Mouse (Mus musculus) intestine, embryonic 14.5 days (tissue): ENCODE data around the gene Palm. TPM values are rescaled to one million over a fixed set of nuclear protein-coding genes. Genes with fewer than 3 reads are reported as not detected.

Source experiments
- ATAC-seq: fragments of 200-750 bp; cut with Nextera tagmentation; replicated peaks from 2 replicates; pipeline ENCODE4 v1.8.0; 2017; ENCODE audit warnings: low read depth, moderate number of reproducible peaks, moderate TSS enrichment, moderate library complexity; ENCODE audit not compliant: low FRiP score, low TSS enrichment
- DNase-seq: peaks from one replicate; pipeline ENCODE4 v3.0.0-alpha.2; 2018; ENCODE audit warnings: low spot score
- H3K27ac ChIP-seq: fragments of 300-500 bp; sonication (generic); 2 replicates; pipeline ENCODE4 v1.5.1; 2014; ENCODE audit warnings: low read depth, mild to moderate bottlenecking, control low read depth
- H3K27me3 ChIP-seq: fragments of 300-500 bp; sonication (generic); replicated peaks from 2 replicates; pipeline ENCODE4 v1.6.1; 2014; ENCODE audit warnings: low read length, control low read depth; ENCODE audit not compliant: control insufficient read depth, insufficient read depth
- H3K36me3 ChIP-seq: fragments of 300-500 bp; sonication (generic); 2 replicates; pipeline ENCODE4 v1.6.1; 2014; ENCODE audit warnings: low read length, control low read depth; ENCODE audit not compliant: control insufficient read depth, insufficient read depth
- H3K4me1 ChIP-seq: fragments of 300-500 bp; sonication (generic); replicated peaks from 2 replicates; pipeline ENCODE4 v1.6.1; 2014; ENCODE audit warnings: low read length, control low read depth, mixed read lengths; ENCODE audit not compliant: control insufficient read depth, insufficient read depth
- H3K4me2 ChIP-seq: fragments of 300-500 bp; sonication (generic); 2 replicates; pipeline ENCODE4 v1.6.1; 2014; ENCODE audit warnings: low read length
- H3K4me3 ChIP-seq: fragments of 300-500 bp; sonication (generic); 2 replicates; pipeline ENCODE4 v1.5.1; 2014; ENCODE audit warnings: low read depth, low read length, control low read depth, mixed read lengths
- H3K9ac ChIP-seq: fragments of 300-500 bp; sonication (generic); 2 replicates; pipeline ENCODE4 v1.6.1; 2014; ENCODE audit warnings: mild to moderate bottlenecking, low read length
- H3K9me3 ChIP-seq: fragments of 300-500 bp; sonication (generic); 2 replicates; pipeline ENCODE4 v1.6.1; 2016; ENCODE audit warnings: low read length, control low read depth; ENCODE audit not compliant: control insufficient read depth
- WGBS: fragments of 180-500 bp; shearing (Covaris S2); extraction: QIAGEN DNeasy Blood & Tissue Kit; methylation state at CpG from one replicate; pipeline ENCODE4 v1.1.7; 2014; 5-methylcytosine and 5-hydroxymethylcytosine counted together
- polyA plus RNA-seq: library from polyadenylated mRNA; unstranded; fragments of >200 nt; fragmentation: Nextera tagmentation; extraction: Ambion mirVana; gene quantifications from 2 replicates; pipeline ENCODE4 v1.2.1, GENCODE M21; 2014

Gene Palm
- polyA plus RNA-seq, 1 experiment from 2014 or later: 66.2 TPM

GRCm38 (mm10) chr10:79766508-79767325 is 26.7 kb upstream of the Palm start, which contains the start of gene Rnf126:
Rnf126 (minus strand) TSS chr10:79766952.
- Histone ChIP-seq H3K36me3 (peaks cover 9% of the 10 kb centered on the region), H3K4me3 (peak within 1 kb of the TSS; percentile 68), H3K9ac (peak within 1 kb of the TSS; percentile 87), H3K4me2 (peak within 1 kb of the TSS; percentile 93), H3K27ac (peak within 1 kb of the TSS; percentile 87), H3K4me1 (peaks cover 23% of the 10 kb centered on the region), H3K9me3 (no peaks in the 10 kb centered on the region), H3K27me3 (no peaks in the 10 kb centered on the region)
- WGBS: under 1% methylated on average over 89 of the region's 101 CpGs
- DNase-seq: peak; percentile 100
- ATAC-seq: peak; percentile 93

GRCm38 (mm10) chr10:79767372-79768244 is 25.8 kb upstream of the Palm start:
- DNase-seq (peak; percentile 94), ATAC-seq (peak; percentile 86)
- 10% methylated on average over 39 of the region's 40 CpGs for WGBS
- peak overlapping the region; percentile 25 for H3K9ac ChIP-seq
- H3K27ac ChIP-seq: peak overlapping the region; percentile 87
- peak overlapping the region; percentile 68 for H3K4me3 ChIP-seq
- H3K36me3 ChIP-seq: no peaks in the 10 kb centered on the region; the same call in 1 of the 2 replicates
- no peaks in the 10 kb centered on the region for H3K9me3 ChIP-seq
- H3K4me2 ChIP-seq: peak overlapping the region; percentile 93
- peaks cover 23% of the 10 kb centered on the region for H3K4me1 ChIP-seq
- H3K27me3 ChIP-seq: no peaks in the 10 kb centered on the region

GRCm38 (mm10) chr10:79768400-79768799 is 25.0 kb upstream of the Palm start:
- 1% methylated on average over 5 of the region's 5 CpGs for WGBS
- peak overlapping the region; percentile 93; the same call in 1 of the 2 replicates for H3K4me2 ChIP-seq
- H3K36me3 ChIP-seq: no peaks in the 10 kb centered on the region
- ATAC-seq (no peak), DNase-seq (peak; percentile 96)
- 0 out of 2 replicates have a peak overlapping the region, but pooled peaks have one; percentile 6 for H3K27ac ChIP-seq
- no peak overlapping the region for H3K9ac ChIP-seq
- H3K9me3 ChIP-seq: no peaks in the 10 kb centered on the region
- H3K27me3 ChIP-seq: no peaks in the 10 kb centered on the region
- H3K4me1 ChIP-seq: peaks cover 23% of the 10 kb centered on the region
- H3K4me3 ChIP-seq: no peak overlapping the region

GRCm38 (mm10) chr10:79769329-79769728 is 24.0 kb upstream of the Palm start:
- H3K27me3 ChIP-seq: no peaks in the 10 kb centered on the region
- 35% methylated on average over 4 of the region's 4 CpGs for WGBS
- H3K27ac ChIP-seq: no peak overlapping the region
- DNase-seq (no peak), ATAC-seq (no peak)
- no peak overlapping the region for H3K4me3 ChIP-seq
- H3K9ac ChIP-seq: no peak overlapping the region
- no peaks in the 10 kb centered on the region for H3K9me3 ChIP-seq
- H3K4me1 ChIP-seq: peaks cover 23% of the 10 kb centered on the region
- H3K36me3 ChIP-seq: no peaks in the 10 kb centered on the region
- no peak overlapping the region for H3K4me2 ChIP-seq

- Histone ChIP-seq H3K4me1 (peaks cover 9% of the 10 kb centered on the region; the same call in 1 of the 2 replicates), H3K36me3 (no peaks in the 10 kb centered on the region), H3K9me3 (peaks cover 4% of the 10 kb centered on the region; the same call in 1 of the 2 replicates), H3K4me3 (no peak overlapping the region), H3K4me2 (no peak overlapping the region), H3K9ac (no peak overlapping the region), H3K27me3 (no peaks in the 10 kb centered on the region), H3K27ac (no peak overlapping the region)
- DNase-seq: no peak
- WGBS: 90% methylated on average over 3 of the region's 3 CpGs
- ATAC-seq: no peak
These were observed 21.1 kb upstream of the Palm start for GRCm38 (mm10) chr10:79772320-79772719.

- Histone ChIP-seq H3K4me1 (peaks cover 12% of the 10 kb centered on the region), H3K36me3 (no peaks in the 10 kb centered on the region), H3K9me3 (peaks cover 4% of the 10 kb centered on the region; the same call in 1 of the 2 replicates), H3K27ac (no peak overlapping the region), H3K4me2 (no peak overlapping the region), H3K27me3 (no peaks in the 10 kb centered on the region), H3K9ac (no peak overlapping the region), H3K4me3 (no peak overlapping the region)
- ATAC-seq (no peak), DNase-seq (no peak)
- 97% methylated on average over 2 of the region's 2 CpGs for WGBS
These were observed 20.2 kb upstream of the Palm start for GRCm38 (mm10) chr10:79773208-79773607.

- no peaks in the 10 kb centered on the region for H3K27me3 ChIP-seq
- peaks cover 4% of the 10 kb centered on the region; the same call in 1 of the 2 replicates for H3K9me3 ChIP-seq
- DNase-seq (no peak), ATAC-seq (no peak)
- H3K4me1 ChIP-seq: peaks cover 12% of the 10 kb centered on the region
- WGBS: 66% methylated on average over 5 of the region's 5 CpGs
- no peak overlapping the region for H3K27ac ChIP-seq
- H3K36me3 ChIP-seq: no peaks in the 10 kb centered on the region
- H3K9ac ChIP-seq: no peak overlapping the region
- H3K4me2 ChIP-seq: no peak overlapping the region
- no peak overlapping the region for H3K4me3 ChIP-seq
These were observed 18.7 kb upstream of the Palm start for GRCm38 (mm10) chr10:79774486-79775279.

GRCm38 (mm10) chr10:79777103-79777531 is 16.3 kb upstream of the Palm start, which contains the start of gene Fstl3:
Fstl3 (plus strand) TSS chr10:79777272.
- Histone ChIP-seq H3K27me3 (no peaks in the 10 kb centered on the region), H3K4me1 (peaks cover 18% of the 10 kb centered on the region), H3K9ac (peak within 1 kb of the TSS; percentile 52), H3K9me3 (peaks cover 4% of the 10 kb centered on the region; the same call in 1 of the 2 replicates), H3K27ac (peak within 1 kb of the TSS; percentile 33; the same call in 1 of the 2 replicates), H3K4me2 (peak within 1 kb of the TSS; percentile 84), H3K4me3 (peak within 1 kb of the TSS; percentile 50), H3K36me3 (no peaks in the 10 kb centered on the region)
- WGBS: under 1% methylated on average over 39 of the region's 39 CpGs
- DNase-seq: peak; percentile 66
- ATAC-seq: no peak
